Mouse (Mus musculus) layer of hippocampus, adult 9-11 months (tissue): ENCODE results near the gene Pin1.
A peak's percentile ranks its signal among the peaks of the same experiment; 100 is the strongest.

ENCODE experiments used
- DNase-seq: peaks from one replicate; pipeline ENCODE4 v3.0.0; 2022

Gene Pin1

GRCm38 (mm10) chr9:20705981-20706380 lies 54.1 kb downstream of the Pin1 start:
- no peak for DNase-seq

- DNase-seq = no peak
Measured at GRCm38 (mm10) chr9:20710471-20710870, 58.6 kb downstream of the Pin1 start.

- DNase-seq = no peak
Measured at GRCm38 (mm10) chr9:20712934-20713477, 61.1 kb downstream of the Pin1 start.

- DNase-seq = peak; percentile 48
Measured at GRCm38 (mm10) chr9:20713478-20713987, 61.6 kb downstream of the Pin1 start.

- DNase-seq = no peak
Measured at GRCm38 (mm10) chr9:20715332-20715731, 63.4 kb downstream of the Pin1 start.
